Mouse (Mus musculus): ENCODE measurements around the gene Bmpr1b. TPM values are rescaled to one million over a fixed set of nuclear protein-coding genes. Genes with fewer than 3 reads are reported as not detected.
"Not testable (repeated sequence)": the region's sequence is repeated elsewhere in the genome, so short reads cannot be mapped to it uniquely, and the experiment has no call there.

The Bmpr1b gene
- 1 to 10 TPM; 4.1 to 4.6 TPM for total RNA-seq (2021)
- long read RNA-seq, experiment 1, full-length matches to known transcripts: 1 of 4 reads
- long read RNA-seq, experiment 1, partial matches to known transcripts: 0 of 4 reads
- long read RNA-seq, experiment 1, other reads (novel, unspliced or antisense): 3 of 4 reads
- long read RNA-seq, experiment 2, full-length matches to known transcripts: 4 of 7 reads
- long read RNA-seq, experiment 2, partial matches to known transcripts: 0 of 7 reads
- long read RNA-seq, experiment 2, other reads (novel, unspliced or antisense): 3 of 7 reads

GRCm38 (mm10) chr3:142168863-142169521, at the start of gene Bmpr1b:
Gene Bmpr1b, minus strand, starts transcription at chr3:142169425.
- intact Hi-C loops (cut with DNase I): loop anchor here (10.0 kb wide), 1 partner anchor 124 kb away; no protein-coding TSS in a partner anchor
- TF ChIP-seq CTCF (IDR thresholded peaks at IDR 0.05): peak; percentile 57
- peak within 1 kb of the TSS; percentile 79 for H3K4me3 ChIP-seq
- peak; percentile 85 for DNase-seq
- H3K27ac ChIP-seq: peak within 1 kb of the TSS; percentile 73

DNA sequence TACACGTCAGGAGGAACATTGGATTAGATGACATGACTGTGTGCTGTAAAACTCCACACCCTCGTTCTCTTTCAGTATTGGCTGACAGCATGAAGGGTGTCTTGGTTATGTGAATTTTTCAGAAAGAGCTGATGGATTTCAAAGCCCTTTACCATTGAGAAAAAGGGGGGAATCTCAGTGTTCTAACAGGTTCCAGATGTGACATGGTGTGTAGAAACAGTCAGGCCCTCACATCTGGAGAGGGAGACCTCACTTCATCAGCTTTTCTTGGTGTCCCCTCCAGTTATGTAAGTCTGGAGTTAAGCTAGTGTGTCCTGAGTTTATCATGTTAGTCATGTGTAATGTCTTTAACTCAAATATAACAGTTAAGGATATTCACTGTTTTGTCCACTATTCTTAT, 43.6 kb upstream of the Bmpr1b start:
- TF ChIP-seq CTCF (IDR thresholded peaks at IDR 0.05): no peak
- DNase-seq: no peak
- intact Hi-C loops (cut with DNase I): no loop called here
- H3K27ac ChIP-seq: no peak overlapping the region
- no peak overlapping the region for H3K4me3 ChIP-seq

GRCm38 (mm10) chr3:142212186-142212585, 43.0 kb upstream of the Bmpr1b start:
- Histone ChIP-seq H3K4me3 (no peak overlapping the region), H3K27ac (no peak overlapping the region)
- intact Hi-C loops (cut with DNase I): no loop called here
- no peak for DNase-seq
- no peak for TF ChIP-seq CTCF (IDR thresholded peaks at IDR 0.05)

GRCm38 (mm10) chr3:142209981-142210380, 40.8 kb upstream of the Bmpr1b start:
- intact Hi-C loops (cut with DNase I): no loop called here
- H3K27ac ChIP-seq: no peak overlapping the region
- no peak for DNase-seq
- TF ChIP-seq CTCF (IDR thresholded peaks at IDR 0.05): no peak
- no peak overlapping the region for H3K4me3 ChIP-seq

- no peak overlapping the region for H3K4me3 ChIP-seq
- no peak overlapping the region for H3K27ac ChIP-seq
- TF ChIP-seq CTCF (IDR thresholded peaks at IDR 0.05): no peak
- intact Hi-C loops (cut with DNase I): no loop called here
- DNase-seq: no peak
These were observed 39.8 kb upstream of the Bmpr1b start for GRCm38 (mm10) chr3:142209057-142209456.

DNA sequence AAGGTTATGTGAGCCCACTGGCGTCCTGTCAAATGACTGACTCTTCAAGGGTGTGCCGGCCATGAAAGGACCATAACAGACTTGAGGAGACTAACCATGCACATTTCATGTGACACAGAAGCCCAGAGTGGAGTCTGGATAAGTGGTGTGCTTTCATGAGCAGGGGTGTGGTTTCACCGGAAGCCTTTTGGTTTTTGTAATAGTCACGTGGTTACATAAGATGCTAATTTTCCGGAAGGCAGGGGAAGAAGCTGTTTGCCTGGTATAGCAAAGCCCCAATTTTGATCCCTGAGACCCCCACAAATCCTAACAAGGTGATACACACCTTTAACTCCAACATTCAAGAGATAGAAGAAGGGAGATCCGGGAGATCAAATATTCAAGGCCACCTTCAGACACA, 38.3 kb upstream of the Bmpr1b start:
- H3K4me3 ChIP-seq: no peak overlapping the region
- no peak overlapping the region for H3K27ac ChIP-seq
- TF ChIP-seq CTCF (IDR thresholded peaks at IDR 0.05): no peak
- intact Hi-C loops (cut with DNase I): no loop called here
- no peak for DNase-seq

GRCm38 (mm10) chr3:142206316-142206715, 37.1 kb upstream of the Bmpr1b start:
- H3K27ac ChIP-seq: no peak overlapping the region
- intact Hi-C loops (cut with DNase I): no loop called here
- no peak for DNase-seq
- TF ChIP-seq CTCF (IDR thresholded peaks at IDR 0.05): no peak
- no peak overlapping the region for H3K4me3 ChIP-seq

DNA sequence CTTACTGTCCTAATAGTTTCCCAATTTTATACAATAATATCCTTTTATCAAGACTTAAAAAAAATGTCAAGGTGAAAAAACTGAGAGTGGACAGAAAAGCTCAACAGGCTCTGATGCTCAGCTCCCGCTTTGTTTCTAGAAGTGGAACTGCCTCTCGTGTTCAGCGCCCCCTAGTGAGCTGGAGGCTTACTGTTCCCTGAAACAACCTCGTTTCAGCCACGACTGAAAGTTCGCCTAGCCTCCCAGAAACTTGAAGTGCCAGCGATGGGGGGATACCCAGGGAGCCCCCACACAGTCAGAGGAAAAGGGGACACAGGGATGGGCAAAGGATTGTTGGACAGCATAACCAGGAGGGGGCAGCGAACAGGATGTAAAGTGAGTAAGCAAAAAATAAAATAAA, 26.9 kb upstream of the Bmpr1b start:
- no peak overlapping the region for H3K4me3 ChIP-seq
- TF ChIP-seq CTCF (IDR thresholded peaks at IDR 0.05): peak; percentile 19; the same call in 1 of the 2 replicates
- H3K27ac ChIP-seq: no peak overlapping the region
- no peak for DNase-seq
- intact Hi-C loops (cut with DNase I): no loop called here

DNA sequence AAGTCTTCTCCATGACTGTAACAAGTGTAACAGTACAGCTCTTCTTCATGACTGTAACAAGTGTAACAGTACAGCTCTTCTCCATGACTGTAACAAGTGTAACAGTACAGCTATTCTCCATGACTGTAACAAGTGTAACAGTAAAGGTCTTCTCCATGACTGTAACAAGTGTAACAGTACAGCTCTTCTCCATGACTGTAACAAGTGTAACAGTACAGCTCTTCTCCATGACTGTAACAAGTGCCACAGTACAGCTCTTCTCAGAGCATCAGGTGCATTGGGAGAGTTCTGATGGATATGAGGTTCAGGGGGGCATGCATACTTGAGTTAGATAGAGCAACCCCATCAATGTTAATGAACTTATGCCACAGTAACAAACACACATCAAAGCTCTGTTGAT, 22.4 kb upstream of the Bmpr1b start:
- H3K27ac ChIP-seq; DNase-seq; intact Hi-C loops (cut with DNase I); H3K4me3 ChIP-seq: not testable (repeated sequence)

DNA sequence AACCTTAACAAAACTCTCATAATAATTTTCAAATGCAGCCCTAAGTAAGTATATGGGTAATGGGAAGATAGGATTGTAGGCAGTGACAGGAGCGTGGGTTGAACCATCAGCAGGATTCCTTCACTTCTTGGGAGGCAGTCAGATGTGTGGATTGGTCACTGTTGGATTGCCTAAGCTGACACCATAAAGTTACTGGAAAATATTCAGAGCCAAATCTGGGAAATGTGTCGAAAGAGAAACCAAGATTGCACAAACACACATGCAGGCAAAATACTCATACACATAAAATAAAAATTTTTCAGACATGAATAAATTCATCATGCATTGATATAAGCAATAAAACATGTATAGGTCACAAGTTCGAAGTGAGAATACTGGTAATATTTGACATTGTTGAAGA, 17.3 kb upstream of the Bmpr1b start:
- intact Hi-C loops (cut with DNase I): no loop called here

GRCm38 (mm10) chr3:142173996-142174395, 4.8 kb upstream of the Bmpr1b start:
- H3K27ac ChIP-seq: no peak overlapping the region
- intact Hi-C loops (cut with DNase I): no loop called here
- no peak overlapping the region for H3K4me3 ChIP-seq
- no peak for TF ChIP-seq CTCF (IDR thresholded peaks at IDR 0.05)
- DNase-seq: no peak

More for the DNA sequence above, 17.3 kb upstream of the Bmpr1b start:
- Histone ChIP-seq H3K4me3 (no peak overlapping the region), H3K27ac (no peak overlapping the region)
- no peak for TF ChIP-seq CTCF (IDR thresholded peaks at IDR 0.05)
- DNase-seq: no peak

GRCm38 (mm10) chr3:142168251-142168862, 868 bp downstream of the Bmpr1b start:
- H3K4me3 ChIP-seq: peak overlapping the region; percentile 79
- intact Hi-C loops (cut with DNase I): loop anchor here (10.0 kb wide), 1 partner anchor 124 kb away; no protein-coding TSS in a partner anchor
- TF ChIP-seq CTCF (IDR thresholded peaks at IDR 0.05): no peak
- peak overlapping the region; percentile 73 for H3K27ac ChIP-seq
- no peak for DNase-seq

DNA sequence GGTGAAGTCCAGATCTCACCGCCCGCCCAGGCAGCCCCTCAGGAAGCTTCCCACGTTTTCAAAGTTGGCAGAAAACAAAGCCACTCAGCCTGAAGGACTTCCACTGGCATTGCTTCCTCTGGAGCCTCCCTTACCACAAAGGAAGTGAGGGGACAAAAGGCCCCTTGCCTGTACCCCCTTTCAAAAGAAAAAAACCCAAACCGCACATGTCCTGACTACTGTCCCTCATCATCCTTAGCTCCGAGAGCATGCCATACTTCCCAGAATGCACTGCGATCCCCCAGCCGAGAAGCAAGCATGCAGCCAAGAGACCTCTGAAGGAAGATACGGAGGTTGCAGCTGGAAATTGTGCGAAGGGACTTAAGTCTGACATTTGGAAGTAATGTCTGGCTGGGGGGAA, 4.2 kb downstream of the Bmpr1b start:
- no peak for TF ChIP-seq CTCF (IDR thresholded peaks at IDR 0.05)
- intact Hi-C loops (cut with DNase I): loop anchor here (10.0 kb wide), 1 partner anchor 120 kb away; no protein-coding TSS in a partner anchor

More for the DNA sequence above, 4.2 kb downstream of the Bmpr1b start:
- no peak for DNase-seq
- no peak overlapping the region for H3K27ac ChIP-seq
- no peak overlapping the region for H3K4me3 ChIP-seq

Data from gastrocnemius, adult 2 months (tissue).